Mouse (Mus musculus) stomach, postnatal 0 days (tissue): Measurements from ENCODE around the gene Rfc4.

Experiments
- CTCF ChIP-seq: IDR thresholded peaks from 2 replicates; pipeline ENCODE4 v1.5.1; 2016; ENCODE audit warnings: antibody characterized with exemption, low read depth, mild to moderate bottlenecking, moderate library complexity
- EP300 ChIP-seq: optimal IDR thresholded peaks from 2 replicates; pipeline ENCODE3; 2016; ENCODE audit warnings: antibody characterized with exemption

- TF ChIP-seq CTCF: no peak
- TF ChIP-seq EP300: no peak
Measured at GRCm38 (mm10) chr16:23106121-23106520, 21.4 kb downstream of the Rfc4 start.
